Mouse (Mus musculus) kidney, postnatal 4 days (tissue): ENCODE measurements at regions not wholly inside any gene's neighbourhood (a gene's known extent, or its start where the extent isn't known, plus 50 kb on each side); places are given as distances from the start of the nearest gene placed in this dataset.

Source experiments
- DNase-seq, 2 experiments: peaks; one replicate each; pipeline ENCODE4 v3.0.0; 2021; ENCODE audit warnings: mixed read lengths in 2 of 2

DNA sequence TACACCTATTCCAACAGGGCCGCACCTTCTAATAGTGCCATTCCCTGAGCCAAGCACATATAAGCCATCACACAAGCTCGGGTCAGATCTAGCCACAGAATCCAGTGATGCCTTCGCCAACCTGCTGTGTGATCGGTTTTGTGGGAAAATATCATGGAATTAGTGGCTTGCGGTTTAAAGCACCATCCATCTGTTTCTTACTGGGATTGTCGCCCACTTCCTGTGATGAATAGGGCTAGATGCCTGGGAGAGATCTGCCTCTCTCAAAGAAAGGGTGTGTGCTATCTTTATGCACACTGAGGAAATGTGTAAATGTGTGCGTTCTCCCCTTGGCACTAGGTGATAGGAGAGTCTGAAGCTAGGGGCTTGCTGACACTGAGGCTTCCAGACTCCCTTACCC, 154.5 kb upstream of the Smim23 start:
- no peak for DNase-seq

DNA sequence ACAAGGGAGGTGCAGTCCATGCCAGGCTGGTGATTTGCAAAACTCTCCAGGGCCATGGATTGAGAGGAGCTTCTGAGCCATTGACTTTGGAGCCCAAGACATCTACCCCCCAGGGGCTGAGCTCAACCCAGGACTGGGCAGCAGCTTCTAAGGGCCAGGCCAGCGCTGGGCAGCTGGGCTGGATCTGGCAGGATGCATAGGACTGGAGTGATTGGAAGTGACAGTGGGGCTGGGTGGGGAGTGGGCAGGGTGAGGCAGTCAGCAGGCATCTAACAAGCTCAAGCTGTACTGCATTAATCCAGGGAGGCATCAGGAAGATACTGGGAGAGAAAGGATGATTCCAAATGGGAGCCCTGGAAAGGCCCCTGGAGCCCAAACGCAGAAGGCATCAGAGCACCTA, 152.2 kb upstream of the Smim23 start:
- DNase-seq = no peak

DNA sequence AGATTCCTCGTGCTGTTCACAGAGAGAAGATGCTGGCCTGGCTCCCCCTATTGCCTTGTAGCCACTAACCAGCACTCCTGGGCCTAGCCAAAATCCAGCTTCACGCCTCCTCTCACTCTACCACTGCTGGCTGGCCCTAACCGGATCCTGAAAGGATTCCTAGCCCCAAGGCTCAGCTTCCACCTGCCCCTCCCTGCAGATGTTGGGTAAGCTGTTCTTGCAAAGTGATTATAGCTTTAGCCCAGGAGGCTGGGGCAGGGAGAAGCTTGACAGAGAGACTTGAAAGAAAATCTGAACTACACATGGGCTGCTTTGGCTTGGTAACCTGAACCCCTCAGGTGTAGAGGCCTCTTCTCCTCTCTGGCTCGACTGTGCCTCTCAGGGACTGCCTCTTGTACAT, 149.0 kb upstream of the Smim23 start:
- no peak for DNase-seq

DNA sequence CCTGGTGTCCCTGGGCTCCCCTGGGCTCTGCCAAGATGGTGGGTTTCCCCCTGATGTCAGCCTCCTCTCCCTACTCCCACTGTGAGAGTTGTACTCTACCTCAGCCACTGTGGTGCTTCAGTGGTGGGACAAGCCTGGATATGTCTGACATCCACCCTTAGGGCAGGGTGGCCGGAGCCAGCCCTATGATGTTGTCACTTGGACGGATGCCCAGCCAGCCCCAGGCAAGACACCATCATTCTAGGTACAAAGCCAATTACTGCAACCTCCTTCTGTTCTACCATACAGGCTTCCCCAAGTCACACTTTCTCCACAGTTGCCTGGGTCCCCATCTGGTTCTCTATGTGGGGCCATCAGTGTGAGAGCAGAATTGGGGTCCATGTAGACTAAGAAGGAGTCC, 141.0 kb upstream of the Smim23 start:
- DNase-seq = no peak

DNA sequence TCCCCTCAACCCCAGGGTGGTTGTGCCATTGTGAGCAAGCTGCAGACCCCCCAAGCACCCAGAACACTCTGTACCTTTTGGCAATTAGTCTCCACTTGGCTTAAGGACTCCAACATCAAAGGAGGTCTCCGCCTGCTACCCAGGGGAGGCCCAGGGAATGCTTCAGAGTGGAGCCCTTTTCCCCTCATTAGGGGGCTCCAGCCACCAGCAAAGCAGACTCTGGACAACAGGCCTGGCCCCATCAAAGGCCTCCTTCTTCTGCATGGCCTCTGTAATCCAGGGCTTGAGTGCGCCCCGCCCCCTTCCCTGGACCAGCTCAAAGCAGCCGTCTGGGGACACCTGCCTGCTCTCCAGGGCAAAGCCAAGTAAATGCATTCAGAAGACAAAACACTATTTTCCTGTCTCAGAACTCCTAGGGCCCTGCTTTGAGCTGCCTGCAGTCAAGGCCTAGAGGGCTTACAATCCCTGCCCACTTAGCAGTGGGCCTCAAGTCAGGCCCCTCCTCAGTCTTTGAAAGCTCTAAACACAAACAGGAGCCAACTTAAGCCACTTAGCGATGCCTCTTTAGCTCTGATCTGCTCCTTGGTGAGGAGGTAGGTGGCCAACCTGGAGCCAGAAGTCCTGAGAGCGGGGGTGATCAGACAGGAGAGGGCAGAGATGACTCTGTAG, 139.4 kb upstream of the Smim23 start:
- DNase-seq = peak; percentile 9 to 12

DNA sequence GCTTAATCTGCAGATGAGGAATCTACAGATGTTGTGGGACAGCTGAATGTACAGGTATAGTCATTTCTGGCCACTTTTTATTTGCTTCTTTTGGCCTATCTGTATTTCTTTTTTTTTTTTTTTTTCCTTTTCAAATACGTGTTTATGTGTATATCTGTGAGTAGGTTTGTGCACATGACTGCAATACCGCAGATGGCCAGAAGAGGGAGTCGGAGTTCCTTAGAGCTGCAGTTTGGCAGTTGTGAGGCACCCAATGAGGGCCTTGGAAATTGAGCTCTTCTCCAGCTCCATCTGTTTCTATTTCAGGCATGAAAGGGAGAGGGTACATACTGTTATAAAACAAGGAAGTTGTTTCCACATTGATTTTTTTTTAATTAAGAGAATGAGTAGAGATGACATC, 137.2 kb upstream of the Smim23 start:
- peak; percentile 23 to 32 for DNase-seq

DNA sequence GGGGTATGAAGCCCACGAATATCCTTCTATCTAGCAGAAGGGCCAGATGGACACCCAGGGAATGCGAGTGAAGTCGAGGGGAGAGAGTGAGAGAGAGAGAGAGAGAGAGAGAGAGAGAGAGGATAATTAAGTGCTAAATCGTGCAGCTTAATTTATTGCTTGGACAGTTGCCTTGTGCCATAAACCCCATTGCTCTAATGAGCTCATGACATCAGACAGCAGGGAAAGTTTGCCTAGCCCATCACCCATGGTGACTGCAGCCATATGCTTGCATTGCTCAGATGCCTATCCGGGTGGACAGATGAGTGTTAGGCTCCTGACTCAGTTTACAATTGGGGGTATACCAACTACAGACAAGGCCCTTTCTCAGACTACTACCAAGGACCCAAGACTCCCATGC, 134.6 kb upstream of the Smim23 start:
- DNase-seq = peak; percentile 30 to 37

DNA sequence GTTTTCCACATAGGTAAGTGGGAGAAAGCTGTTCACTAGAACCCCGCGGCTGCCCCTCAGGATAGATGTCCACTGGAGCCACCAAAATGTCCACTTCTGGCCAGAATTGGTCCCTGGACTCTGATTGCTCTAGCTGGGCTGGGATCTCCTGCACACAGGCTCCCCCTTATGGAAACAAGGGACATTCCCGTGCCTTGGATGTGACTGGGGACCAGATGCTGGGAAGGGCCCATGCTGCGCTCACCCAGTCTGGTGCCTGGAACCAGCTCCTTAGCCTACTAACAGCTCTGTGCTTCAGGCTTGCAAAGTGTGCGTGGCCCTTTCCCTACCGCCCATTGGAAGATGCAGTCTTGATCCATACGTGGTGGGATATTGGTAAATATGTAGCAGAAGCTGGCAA, 132.6 kb upstream of the Smim23 start:
- peak; percentile 49 to 61 for DNase-seq

DNA sequence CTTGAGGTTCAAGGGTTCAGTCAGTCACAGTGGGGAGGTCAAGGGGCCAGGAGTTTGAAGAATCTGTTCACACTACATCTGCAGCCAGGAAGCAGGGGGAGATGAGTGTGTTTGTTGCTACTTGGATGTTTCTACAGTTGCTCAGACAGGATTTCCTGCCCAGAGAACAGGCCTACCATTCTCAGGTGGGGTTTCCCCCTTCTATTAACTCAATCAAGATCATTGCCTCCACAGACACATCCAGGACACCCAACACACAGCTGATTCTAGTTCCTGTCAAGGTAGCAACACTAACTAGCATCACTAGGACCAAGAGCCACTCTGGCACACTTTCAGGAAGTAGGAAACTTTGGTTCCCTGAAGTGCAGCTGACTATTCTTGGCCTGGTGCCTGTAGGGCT, 127.9 kb upstream of the Smim23 start:
- DNase-seq = no peak

DNA sequence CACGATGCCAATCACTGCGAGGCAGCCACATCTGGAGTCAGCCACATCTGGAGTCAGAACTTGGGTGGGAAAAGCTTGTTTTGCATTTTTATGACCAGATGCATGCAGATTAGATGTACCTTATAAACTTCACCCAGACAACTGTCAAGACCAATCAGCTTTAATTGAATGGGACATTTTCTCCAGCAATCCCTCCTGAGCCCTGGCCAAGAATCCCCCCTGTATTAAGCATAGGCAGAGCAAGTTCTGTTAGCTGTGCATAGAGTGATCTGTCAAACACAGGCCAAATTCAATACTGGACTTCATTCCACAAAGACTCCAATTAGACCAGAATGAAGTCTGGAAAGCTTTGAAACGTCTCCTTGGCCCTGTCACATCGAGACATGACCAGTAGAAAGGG, 123.7 kb upstream of the Smim23 start:
- no peak for DNase-seq

DNA sequence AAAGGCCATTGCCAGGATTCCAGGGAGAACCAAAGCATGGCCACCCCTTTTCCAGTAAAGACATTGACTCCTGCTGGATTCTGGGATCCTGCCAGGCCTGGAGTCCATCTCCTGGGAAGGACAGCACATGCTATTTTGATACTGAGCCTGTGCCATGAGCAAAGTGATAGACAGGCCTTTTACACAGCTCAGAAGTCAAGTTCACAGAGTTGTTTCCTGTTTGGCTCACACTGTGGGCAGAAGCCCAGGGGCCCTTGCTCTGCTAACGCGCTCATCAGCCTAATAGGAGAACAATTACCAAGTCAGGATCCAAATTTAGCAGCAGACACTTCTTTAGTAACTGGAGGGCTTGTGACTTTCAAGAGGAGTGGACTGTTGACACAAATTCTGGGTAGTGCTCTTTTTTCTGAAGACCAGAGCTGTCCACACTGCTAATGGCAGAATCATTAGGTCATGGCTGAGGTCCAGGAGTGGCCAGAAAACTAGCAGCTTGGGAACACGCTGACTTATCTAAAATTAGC, 122.1 kb upstream of the Smim23 start:
- peak; percentile 41 to 60 for DNase-seq

DNA sequence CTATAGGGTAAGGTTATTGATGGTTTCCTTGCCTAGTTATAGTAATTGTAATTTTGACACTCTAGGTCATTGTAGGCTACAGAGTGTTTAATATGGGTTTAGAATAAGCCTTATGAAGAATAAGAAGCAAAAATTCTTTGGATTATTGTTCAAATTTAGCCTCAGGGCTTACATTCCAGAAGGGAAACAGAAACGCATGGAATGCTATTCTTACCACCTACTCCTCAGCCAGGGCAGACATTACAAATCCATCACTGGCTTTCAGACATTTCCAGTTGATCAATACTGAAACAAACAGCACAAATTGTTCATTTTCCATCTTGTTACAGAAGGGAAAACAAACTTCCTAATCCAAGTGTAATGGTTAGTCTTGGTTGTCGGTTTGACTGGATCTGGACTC, 120.7 kb upstream of the Smim23 start:
- DNase-seq = no peak

DNA sequence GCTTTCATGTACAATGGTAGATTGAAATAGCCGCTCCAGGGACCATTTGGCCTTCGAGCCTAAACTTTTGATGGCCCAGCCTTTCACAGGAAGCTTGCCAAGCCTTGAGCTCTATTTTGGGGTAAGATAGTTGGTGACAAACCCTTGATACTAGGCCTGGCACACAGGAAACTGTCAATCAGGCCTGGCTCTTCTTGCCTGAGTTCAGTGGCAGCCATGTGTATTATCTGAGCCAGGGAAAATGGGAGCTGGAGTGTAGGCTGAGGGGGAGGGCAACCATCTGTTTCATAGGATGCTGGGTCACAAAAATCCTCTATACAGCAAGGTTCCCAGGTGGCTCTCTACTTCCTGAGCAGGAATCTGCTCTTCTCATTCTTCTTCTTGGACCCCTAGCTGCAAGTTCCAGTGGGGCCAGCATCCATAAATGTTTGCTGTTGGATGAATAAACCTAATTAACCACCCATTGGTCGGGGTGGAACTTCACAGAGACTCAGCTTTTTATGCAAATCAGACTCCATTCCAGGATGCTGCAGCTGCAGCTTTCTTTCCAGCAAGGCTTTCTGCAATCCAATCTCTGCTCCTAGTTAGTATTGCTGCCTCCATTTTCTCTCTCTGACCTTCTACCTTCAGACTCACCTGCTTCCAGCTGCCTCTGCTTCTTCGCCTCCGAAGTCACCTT, 117.1 kb upstream of the Smim23 start:
- DNase-seq = no peak

DNA sequence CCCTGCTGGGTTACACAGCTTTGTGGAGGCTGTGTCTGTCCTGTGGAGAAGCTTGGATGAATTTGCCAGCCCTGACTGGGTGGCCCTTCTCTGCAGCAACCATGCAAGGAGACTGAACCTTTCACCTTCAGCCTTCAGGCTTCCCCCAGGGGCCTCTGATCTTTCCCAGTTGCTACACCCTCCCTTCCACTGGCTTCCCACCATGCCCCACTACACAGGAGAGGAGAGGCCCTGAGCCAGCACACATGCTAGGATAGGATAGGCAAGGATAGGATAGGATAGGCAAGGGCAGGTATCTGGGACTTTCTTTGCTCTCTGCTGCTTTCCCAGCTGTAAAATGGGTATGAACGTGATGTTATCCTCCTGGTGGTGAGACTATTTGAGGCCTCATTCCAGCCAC, 114.7 kb upstream of the Smim23 start:
- DNase-seq = no peak

DNA sequence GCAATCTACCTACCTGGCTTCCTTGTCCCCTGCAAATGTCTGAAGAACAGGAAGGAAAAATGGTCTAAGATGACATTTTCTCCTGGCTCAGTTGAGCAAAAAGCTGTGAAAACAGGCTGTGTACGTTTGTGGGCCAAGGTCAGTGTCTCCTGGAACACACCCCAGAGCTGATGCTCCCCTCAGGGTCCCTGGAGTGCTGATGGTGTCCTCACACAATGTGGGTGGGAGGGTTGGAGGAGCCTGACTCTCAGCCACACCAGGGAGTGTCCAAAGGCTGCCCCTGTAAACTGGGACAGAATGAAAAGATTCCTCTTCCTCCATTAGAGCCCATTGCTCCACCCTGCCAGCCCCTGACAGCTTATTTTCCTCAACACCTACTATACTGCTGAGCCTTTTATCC, 112.8 kb upstream of the Smim23 start:
- DNase-seq = no peak

DNA sequence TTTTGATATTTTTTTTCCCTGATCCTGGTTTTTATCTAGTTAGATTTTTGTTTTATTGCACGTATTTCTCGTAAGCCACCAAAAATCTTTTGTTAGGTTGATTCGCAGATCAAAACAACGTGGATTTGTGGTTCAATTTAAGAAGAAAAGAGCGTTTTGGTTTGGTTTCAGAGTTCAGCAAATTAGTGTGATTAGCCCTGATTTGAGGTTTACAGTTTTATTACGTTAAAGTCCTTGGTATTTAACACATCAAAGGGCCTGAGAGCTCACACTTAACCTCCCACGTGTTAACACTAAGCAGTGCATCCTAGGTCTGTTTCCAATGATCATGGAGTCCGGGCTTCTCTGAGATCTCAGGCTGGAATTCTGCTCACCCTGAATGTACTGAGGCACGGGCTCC, 107.5 kb upstream of the Smim23 start:
- no peak for DNase-seq

DNA sequence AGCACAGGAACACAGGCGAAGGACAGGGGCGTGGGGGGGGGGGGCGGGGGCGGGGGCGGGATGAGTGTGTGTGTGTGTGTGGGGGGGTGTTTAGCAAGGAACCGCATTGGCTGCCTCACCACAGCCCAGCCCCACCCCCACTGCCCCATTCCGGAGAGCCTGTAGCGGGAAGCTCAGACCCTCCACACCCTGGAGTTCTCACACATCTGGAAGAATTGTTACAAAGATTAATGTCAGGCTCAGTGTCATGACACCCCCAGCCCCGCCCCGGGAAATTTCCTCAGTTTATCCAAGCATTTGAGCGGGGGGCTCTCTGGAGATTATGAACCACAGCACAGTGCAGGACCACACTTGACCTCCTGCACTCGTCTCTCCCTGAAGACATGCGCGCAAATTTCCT, 106.6 kb upstream of the Smim23 start:
- DNase-seq = peak; percentile 45 to 57

DNA sequence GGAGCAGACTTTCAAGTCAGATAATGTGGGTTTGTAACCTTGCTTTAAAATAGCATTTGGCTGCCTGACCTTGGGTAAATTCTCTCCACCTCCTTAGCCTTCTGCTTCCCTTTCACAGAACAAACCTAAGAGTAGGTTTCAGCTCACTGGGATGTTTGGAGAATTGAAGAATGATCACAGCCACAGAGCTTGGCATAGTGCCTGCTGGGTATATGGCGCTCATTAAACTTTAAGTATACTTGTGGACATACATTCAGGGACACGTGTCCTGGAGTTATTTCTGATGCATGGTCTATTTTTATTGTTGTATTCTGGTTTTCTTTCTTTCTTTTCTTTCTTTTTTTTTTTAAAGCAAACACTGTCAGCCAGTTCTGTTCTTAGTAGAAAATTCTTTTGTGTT, 104.4 kb upstream of the Smim23 start:
- DNase-seq = no peak

DNA sequence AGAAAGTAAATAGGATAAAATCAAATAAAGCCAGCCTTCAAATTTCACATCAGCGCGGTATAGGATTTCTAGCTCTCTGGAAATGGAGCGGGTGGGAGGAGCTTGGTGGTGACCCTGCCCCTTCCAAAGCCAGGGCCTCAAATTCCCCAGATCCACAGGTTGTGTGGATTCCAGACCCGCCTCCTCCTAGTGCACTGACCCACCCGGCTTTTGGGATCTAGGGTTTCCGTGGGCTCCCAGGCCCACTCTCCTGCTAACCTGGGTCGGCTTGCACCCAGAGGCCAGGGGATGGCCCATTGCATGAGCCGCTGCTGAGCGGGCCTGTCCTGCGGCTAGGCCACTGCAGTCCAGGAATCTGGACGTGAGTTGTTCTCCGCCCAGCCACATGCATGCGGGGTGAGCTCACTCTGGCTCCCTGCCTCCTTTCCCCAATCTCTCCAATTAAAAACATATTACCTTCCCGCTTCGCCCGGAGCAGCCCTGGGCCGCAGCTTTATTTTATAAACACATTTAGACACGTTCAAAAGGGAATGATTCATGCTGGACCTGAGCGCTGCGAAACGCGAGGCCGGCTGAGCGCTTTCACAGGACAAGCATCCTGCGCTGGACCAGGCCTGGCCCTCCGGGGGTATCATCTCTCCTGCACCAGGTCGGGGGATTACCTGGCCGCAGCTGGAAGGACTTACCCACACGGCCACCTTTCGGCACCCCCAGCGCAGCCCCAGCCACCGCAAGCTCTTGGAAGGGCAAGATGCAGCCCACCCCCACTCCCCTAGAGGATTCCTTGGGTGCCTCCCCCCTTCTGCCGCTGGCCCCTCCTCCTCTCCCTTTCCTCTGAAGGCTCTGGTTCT, 101.2 kb upstream of the Smim23 start:
- DNase-seq = peak; percentile 55 to 70

DNA sequence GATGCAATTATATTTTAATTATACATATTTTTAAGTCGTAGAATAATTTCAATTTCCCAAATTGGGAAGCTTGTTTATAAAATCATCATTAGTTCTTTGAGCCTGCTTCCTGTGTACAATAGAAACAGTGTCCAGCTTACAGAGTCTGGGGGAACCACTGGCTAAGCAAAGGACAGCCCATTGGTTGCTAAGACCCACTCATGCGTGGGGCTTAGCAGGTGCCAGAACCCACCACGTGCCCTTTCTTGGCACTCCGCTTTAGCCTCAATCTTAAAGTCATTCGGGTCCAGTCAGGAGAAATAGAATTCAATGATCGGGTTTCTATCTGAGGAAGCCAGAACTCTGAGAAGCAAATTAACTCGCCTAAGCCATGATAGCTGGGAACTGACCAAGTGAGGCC, 100.5 kb upstream of the Smim23 start:
- no peak for DNase-seq

DNA sequence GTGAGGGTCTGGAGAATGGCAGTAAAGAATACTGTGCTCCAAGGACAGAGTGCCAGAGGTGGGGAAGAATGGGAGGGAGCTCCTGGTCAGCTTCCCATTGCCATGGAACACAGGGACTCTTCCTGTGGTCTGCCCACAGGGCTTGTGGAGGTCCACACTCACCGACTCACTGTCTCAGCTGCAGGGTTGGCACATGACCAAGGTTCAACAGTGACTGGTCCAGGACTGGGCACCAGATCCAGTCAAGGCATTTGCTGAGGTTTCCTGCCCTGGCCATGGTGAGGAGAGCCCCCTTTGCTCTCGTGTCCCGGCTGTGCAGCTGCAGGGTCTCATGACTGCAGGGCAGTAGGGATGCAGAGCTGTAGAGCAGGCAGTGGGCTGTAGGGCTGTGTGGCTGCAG, 88.7 kb upstream of the Smim23 start:
- no peak for DNase-seq

DNA sequence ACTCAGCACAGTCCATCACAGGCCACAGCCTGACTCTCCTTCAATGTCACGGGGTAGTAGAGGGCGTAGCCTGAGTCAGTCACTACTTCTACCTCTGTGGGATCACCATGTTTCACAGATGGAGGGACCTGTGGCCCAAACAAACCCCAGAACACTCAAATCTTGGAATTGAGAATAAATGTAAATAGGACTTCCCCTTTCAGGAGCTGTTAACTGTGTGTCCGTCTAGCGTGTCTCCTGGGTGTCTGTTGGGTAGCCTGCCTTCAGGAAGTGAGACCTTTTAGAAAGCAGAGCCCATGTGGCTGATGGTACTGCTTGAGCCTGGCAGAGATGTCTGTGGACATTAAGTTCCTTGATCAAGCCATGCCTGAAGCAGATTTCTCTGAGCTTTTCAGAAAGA, 87.4 kb upstream of the Smim23 start:
- no peak for DNase-seq

DNA sequence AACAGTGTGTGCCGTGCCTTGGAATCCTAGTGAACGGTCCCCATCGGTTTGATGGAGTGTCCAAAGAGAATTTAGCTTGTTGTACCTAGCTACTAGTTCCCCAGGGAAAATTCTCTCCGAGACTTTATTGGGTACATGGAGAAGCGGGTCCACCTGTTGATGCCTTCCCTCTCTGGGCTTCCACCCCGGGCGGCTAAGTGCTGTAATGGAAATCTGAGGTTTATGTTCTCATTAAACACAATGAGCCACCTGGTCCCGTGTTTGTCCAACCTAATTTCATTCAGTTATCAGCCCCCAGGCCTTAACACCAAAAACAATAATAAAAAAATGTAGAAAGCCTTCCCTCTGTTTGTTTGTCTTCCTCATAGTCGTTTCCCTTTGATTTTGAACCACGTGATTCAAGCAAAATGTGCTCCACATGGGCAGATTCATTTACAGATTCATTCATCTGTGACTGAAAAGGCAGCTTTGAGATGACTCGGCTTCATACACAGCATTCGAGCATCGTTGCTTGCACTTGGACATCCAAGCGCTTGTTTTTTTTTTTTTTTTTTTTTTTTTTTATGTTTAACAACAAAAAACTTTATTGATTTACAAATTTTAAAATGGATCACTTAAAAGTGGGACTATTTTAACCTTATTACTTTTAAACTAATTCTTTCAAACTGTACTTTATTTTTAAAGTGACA, 84.5 kb upstream of the Smim23 start:
- no peak for DNase-seq
